Mouse (Mus musculus) ES-CJ7 (cell line): ENCODE results near the gene Bcas3.
A peak's percentile ranks its signal among the peaks of the same experiment; 100 is the strongest.

ENCODE experiments used
- DNase-seq: peaks from one replicate; pipeline ENCODE4 v3.0.0; 2011; ENCODE audit warnings: low read depth, low spot score

Gene Bcas3

DNA sequence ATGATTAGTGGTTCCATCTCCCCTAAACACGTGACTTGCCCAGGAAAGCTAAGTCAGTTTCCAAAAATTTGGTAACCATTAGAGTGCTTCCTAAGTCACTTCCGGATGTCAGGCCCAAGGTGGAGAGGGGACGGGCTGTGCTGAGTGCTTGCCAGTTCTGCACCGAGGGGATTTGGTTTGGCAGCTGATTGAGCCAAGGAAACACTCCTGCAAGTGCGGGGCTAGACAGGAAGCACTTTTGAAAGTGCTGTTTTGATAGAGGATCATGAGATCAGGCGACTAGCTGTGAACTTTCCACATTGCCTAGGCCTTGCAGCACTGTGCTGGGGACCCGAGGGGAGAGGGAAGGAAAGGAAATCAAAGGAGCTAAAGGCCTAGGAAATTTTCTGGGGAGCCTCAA lies 262.5 kb downstream of the Bcas3 start:
- no peak for DNase-seq

DNA sequence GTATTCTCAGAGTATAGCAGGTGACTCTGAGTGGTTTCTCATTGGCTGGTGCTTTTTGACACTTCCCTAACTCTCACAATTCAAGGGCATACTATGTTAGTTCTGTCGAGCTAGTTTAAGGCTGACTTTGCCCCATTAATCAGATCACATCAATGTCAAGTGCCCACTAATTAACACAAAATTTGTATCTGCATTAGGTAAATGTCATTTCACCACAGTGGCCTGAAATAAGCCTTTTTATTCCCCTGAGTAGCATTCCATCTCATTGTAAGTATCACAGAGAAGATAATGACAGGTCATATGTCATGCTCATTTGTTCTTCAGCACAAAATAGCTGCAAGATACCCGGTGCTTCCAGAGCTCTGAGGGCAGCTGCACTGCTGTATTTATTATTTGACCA lies 268.5 kb downstream of the Bcas3 start:
- no peak for DNase-seq

DNA sequence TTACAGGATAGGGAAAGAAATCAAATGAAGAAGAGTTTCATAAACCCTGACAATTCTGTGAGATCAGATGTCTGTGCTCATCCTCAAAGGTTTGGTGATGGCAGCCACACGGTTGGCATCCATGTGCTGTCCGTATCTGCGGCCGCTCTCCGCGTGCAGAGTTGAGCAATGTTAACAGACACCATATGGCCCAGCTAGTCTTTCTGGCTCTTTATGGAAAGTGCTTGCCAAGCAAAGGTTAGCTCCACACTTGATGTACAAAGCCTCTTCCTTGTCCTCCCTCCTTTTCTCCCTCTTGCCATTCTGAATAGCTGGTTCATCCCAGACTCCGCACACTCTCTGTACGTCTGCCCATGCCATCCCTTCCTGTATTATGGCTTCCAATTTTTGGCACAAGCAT lies 269.0 kb downstream of the Bcas3 start:
- DNase-seq = no peak

DNA sequence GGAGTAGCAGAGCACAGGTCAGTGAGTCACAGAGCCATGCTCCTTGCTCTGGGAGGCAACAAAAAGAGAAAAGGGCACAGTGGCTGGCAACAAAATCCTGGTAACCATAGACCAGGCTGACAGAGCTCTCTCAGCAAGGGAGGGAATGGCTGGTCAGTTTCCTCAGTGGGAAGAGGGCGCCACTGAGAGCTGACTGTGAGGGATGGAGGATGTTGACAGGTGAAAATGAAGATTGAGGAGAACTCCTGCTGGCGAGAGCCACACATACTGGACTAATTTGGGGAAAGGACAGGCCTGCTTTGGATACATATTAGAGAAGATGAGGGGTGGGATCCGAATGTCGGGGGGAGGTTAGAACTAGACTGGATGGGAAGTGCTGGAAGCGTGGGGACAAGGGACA lies 272.2 kb downstream of the Bcas3 start:
- no peak for DNase-seq

DNA sequence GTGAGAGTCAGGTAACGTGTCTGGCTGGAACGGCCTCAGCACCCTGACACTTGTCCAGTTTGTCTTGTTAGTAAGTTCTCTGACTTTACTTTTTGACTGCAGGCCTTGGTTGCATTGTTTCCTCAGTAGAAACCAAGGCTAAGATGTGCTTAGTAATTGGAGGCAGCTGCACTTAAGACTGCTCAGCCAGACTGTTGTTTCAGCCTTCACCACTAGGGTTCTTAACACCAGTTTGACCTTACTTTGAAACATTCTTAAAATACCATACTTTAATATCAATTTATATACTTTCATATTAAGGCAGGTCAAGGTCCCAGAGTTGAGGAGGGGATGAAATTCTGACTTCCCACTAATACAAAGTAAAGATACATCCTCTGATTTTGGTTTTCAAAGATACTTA lies 273.9 kb downstream of the Bcas3 start:
- peak; percentile 20 for DNase-seq

DNA sequence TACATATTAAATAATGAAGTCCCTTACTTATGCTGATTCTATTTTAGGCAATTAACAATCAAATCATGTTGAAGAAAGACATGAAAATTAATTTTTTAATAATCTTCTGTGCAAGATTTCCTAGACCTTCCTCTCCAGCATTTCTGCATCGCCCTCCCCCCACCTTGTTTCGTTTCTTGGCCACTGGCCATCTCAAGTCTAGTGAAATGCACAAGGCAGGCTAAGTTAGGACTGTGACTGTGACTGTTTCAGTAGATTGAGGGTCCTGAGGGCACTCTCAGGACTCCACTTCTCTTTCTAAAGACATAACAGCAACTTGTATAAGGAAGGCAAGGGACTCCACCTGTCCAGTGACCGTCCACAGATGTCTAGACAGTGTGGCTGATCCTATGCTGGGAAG lies 274.4 kb downstream of the Bcas3 start:
- no peak for DNase-seq

DNA sequence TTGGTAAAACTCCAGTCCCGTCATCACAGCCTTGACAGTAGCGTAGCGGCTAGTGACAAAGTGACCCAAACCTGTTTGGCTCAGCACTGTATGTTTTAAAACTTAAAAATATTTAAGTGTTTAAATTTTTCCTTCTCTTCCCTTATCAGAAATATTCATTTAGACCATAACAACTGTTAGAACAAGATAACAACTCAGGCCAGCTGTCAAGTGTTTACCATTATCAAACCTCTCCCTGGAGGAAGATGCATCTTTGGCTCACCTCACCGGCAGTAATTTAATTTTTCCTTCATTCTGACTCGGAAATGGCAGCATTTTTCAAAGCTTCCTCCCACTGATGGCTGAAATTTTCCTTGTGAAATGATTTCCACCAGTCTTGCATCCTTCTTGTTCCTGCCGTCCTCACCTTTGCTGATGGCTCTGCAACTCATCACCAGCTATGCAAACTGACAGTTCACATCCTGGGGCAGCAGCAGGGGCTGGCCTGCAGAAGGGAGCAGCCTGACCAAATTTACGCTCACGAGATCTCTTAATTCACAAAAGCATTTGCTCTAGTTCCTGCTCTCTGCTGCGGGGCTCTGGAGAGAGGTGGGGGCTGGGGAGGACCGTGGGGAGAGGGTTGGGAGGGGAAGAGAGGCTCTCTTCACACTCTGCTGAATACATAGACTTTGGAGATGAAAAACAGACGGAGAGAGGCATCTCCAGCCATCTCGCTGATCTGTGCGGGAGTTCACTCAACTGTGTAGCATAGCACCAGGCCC lies 275.5 kb downstream of the Bcas3 start:
- no peak for DNase-seq

DNA sequence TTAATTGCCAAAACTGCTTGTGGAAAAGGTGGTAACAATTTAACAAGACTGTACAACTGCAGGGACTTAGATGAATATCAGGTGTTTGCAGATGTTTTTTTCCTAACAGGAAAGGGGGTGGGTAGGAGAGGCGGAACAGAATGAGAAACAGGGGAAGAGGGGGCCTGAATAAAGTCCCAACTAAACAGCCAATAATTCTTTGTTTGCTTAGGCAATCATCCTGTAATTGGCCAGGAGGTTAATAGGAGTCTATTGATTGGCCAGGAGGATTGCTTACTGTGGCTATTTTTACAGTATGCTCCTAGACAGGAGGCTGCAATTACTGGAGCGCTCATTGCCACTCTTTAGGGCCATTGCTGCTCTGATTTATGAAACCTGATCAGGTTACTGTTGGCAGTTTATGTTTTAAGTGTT lies 279.6 kb downstream of the Bcas3 start:
- DNase-seq = no peak

DNA sequence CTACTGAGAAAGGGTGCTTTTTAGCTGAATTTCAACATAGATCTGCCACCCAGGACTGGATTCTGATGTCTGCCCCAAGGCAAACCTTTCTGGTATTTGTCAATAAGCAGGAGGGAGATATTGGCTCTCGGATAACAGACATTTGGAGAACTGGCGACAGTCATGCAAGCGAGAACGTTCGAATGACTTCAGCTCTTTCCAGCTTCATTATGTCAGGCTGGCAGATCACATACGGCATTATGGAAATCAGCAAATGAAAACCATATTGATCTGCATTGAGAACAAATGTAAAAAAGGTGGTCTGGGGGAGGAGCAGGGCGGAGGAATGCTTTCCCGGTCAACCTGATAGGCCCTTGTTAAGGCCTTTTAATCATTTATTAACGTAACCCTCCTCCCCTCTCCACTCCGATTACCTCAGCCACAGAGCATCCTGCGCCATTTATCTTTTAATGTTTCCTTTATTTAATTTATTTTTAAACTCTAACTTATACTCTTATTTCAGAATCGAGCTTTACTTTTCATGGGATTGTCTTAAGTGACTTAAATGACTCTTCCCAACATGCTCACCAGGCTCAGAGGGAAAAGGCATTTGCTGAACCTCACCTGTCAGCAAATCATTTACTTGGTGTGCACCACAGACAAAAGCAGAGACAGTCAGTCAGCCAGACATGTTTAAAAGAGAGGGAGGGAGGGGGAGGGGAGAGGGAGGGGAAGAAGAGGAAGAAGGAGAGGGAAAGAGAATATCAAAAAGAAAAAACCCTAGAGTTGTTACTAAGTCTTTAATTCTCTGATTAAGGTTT lies 285.9 kb downstream of the Bcas3 start:
- no peak for DNase-seq

DNA sequence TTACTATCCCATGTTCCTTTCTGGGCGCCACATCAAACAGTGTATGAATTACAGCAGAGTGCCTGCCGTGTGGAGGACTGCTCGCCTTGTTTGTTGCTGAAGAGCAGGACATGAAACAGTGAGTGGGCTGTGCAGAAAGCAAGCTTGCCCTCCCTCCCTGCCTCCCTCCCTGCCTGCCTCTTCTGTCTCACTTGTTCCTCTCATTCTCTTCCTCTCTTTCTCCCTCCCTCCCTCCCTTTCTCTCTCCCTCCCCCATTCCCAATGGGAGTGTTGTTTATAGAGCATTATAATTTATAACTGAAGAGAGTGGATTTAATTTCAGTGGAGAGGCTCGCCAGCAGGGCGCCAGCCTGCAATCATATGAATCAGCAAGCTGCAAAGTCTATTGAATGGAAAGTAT lies 287.7 kb downstream of the Bcas3 start:
- DNase-seq = no peak

DNA sequence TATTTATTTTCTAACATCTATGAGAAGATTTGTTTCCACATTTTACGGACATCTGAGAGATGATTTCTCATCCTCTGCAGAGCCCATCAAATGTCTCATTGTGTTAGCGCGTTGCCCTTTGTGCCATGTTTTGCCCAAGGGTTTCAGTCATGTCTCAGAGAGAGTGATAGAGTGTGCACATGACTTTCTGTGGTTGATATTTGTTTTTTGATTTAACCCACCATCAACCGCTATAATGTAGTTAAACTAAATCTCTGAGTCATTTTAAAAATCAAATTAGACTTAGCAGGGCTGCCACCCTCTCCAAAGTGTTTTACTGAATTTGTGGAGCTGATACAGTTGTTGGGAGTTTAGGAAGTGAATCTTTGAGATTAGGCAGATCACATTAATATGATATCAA lies 288.5 kb downstream of the Bcas3 start:
- no peak for DNase-seq

DNA sequence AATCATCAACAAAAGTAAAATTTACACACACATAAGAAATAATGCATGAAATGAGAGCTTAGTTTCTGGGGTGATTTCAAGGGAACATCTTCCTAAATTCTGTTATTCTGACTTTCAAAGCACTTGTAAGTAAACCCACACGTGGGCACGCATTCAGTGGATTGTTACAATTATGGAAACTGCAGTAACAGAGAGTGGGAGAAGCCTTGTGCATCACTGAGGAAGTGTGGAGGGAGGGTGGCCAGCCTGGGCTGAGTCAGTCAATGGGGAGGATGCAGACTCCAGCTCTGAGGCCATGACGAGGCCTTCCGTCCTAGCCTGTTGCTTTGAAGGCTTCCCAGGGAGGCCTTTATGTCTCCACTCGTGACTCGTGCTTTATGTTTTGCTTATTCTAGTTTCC lies 289.6 kb downstream of the Bcas3 start:
- no peak for DNase-seq

DNA sequence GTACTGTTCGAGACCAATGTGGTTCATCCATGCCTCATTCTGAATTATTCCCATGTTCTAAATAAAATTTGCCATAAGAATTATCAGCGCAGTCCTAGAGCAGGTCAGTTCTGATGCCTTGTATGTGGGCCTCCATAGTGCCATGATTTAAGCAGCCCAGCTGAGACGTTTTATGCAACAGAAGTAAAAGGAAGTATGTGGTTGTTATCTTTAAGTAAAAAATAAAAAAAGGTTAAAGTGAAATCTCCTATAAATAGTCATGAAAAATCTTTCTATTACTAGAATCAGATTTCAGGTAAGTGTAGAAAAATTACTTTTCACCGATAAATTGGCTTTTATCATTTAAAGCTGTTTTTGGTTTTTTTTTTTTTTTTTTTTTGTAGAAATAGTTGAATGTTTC lies 290.1 kb downstream of the Bcas3 start:
- no peak for DNase-seq

DNA sequence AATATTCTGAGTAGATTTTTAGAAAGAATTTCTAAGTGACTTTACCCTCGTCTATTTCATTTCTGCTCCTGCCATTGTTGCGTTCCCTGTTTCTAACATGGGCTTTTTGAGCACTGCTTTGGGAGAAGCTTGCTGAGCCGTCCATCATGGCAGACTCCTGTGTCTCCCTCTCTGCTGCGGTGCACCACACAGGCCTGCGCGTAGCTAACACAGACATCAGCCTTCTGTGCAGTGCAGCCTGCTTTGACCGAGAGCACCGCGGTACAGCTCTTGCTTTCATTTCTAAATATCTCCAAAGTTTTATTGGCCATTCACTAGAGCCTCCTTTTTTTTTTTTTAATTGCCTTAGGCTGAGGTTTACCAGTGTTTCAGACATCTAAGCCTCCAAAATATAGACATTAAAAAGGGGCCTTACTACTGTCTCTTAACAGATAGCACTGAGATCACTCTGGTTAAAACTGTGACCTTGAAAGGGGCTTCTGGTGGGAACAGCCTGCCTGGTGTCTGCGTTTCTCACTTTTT lies 290.6 kb downstream of the Bcas3 start:
- no peak for DNase-seq

DNA sequence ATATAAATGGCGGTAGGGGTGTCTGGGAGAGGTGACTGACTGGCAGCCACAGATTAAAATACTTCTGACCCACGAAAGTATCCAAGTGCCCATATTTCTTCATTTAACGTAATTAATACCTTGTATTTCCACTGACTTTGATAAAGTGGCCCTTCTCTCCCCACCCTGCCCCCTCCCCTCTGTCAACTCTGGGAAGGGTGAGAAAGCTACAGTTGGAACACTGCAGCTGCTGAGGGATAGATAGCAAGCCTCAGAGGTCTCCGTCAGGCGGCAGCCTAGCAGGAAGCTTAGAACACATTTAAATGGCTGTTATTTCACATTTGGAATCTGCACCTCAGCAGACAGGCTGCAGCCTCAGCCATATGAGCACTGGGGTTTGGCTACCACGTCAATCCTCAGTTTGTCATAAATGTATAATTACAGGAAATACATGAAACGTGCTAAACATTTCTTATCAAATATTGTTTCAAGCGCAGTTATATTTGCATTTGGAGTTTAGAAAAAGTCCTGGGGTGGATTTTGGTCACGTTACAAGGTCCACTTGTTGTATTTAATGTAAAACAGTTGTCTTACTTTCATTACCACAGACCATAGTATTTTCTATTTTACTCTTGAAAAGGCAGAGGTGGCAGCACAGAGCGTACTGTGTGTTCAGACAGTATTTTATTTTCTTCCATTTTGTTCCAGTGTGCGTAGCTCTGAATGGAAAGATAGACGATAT lies 291.2 kb downstream of the Bcas3 start:
- DNase-seq = no peak

DNA sequence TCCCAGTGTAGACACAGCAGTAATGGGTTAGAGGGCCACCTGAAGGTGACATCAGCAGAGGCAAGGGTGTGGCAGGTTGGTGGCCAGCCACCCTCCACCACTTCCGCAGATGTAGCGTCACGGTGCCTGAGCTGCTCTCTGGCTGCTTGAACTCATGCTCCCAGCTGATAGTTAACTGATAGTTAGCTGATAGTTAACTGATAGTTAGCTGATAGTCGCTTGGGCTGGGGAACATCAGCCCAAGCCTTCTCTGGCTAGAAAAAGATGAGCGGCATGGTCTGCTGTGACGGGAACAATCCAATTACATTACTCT lies 291.7 kb downstream of the Bcas3 start:
- no peak for DNase-seq

DNA sequence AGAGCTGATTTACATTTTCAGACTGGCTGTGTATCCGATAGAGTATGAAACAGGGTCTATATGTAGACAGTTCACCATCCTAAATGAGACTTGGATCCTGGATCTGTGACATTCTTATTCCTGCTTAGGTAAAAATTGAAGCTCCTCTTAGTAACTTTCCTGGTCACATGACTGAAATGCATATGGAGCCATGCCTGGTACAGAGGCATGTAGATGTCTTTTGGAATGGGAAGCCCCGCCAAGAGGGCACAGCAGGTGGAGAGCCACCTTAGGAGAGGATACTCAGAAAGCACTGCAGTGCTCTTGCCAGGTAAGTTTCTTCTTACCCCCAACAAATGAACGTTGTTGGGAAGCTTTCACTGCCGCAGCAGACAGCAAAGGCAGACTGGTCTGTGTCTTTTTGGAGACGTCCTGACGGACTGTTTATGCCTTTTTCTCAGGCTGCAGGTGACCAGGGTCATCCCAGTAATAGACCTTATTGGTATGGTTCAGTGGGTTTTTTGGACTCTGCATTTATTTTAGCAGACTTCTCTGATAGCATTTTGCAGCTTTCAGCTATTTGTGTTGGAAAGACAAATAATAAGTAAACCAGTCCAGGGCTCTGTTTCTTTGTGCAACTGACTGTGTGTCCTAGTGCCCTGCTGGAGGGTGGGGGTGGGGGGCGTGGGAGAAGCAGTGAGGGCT lies 292.3 kb downstream of the Bcas3 start:
- DNase-seq = no peak

DNA sequence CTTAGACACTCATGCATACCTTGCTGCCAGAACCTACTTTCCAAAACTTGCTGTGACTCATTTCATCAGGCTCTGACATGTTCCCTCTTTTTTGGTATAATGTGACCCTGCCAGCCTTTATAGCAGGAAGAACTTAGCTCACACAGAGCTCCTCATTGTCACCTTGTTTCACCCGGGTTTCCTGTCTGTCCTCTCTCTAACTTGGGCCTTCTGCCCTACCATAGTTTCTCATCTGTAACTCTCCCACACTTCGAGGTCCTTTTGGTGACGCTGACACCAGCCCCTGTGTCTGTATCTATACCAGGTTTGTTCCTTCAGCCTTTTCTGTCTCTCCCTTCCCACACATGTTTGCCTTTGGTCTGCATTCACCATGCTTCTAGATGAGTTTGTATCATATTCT lies 295.9 kb downstream of the Bcas3 start:
- no peak for DNase-seq

DNA sequence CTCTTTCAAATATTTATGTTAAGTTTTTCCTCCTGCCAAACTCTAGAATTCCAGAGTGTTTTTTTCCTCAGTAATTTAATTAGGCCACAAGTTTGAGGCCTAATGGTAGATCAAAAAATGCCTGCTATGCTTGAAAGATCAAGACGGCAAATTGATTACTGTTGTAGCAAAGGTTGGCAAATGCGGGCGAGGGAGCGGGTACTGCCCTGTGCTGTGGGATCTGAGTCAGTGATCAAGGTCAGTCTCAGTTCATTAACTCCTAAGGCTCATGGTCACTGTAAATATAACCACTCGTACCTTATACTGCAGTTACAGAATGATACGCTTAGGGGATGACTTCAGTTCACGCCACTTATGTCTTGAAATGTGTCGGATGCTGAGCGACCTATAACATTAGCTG lies 296.4 kb downstream of the Bcas3 start:
- DNase-seq = no peak

DNA sequence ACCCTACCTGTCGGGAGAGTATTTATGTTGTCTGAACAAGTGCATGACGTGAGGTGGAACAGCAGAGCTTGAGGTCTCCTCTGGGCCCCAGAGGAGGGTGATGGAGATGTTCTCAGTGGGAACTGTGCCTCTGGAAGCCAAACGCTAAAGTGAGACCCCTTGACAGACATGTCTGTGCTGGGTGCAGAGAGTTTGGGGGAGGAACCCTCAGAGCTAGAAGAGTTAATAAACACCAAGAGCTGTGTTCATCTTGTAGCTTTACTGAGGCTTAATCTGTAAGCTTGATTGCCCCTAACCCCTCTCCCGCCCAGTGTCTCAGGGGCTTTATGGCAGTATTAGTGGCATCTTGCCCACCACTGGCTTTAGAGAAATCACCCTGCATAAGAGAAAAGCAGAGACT lies 304.5 kb downstream of the Bcas3 start:
- DNase-seq = no peak

DNA sequence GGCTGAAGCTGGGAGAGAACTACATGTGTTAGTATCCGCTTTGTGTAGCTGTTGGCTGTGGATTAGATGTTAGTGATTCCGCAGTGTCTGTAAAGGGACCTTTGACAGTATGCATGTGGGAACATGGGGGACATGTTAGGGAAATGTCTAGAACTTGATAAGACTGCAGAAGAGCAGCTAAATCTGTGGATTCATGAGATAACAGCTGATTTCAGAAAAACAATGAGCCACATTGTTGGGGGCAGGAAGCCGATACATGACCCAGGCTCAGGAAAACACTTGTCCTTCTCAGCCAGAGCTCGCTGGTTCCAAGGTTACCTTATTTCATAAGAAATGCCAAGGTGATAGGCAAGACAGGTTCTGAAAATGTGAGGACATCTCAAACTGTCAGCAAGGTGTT lies 307.3 kb downstream of the Bcas3 start:
- DNase-seq = no peak

DNA sequence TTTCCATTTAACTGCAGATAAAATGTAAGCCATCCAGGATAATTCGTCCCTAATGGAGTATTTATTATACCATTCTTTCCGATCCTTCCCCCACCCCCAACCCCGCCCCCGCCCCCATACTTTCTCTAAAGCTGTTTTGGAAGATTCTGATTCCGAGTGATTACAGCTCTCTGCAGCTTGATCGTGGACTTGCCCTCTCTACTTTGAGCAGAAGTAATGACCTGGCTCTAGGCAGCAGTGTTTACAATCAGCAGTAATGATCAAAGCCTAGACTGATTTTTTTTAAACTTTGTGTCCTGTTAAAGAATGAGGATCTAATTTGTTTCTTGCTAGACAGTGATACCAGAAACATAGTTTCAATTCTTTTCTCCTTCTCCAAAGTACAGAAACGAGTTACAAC lies 314.2 kb downstream of the Bcas3 start:
- no peak for DNase-seq
